Mouse (Mus musculus): ENCODE measurements at regions not wholly inside any gene's neighbourhood (a gene's known extent, or its start where the extent isn't known, plus 50 kb on each side); places are given as distances from the start of the nearest gene placed in this dataset.

- Histone ChIP-seq H3K27ac (ENCODE audit: low read depth) (no peak overlapping the region), H3K9me3 (ENCODE audit: low read length) (no peaks in the 10 kb centered on the region), H3K36me3 (replicated peaks; ENCODE audit: insufficient read depth, low read length) (no peaks in the 10 kb centered on the region), H3K9ac (replicated peaks) (no peak overlapping the region), H3K27me3 (ENCODE audit: insufficient read depth, low read length) (no peaks in the 10 kb centered on the region), H3K4me3 (ENCODE audit: low read depth, low read length) (no peak overlapping the region), H3K4me1 (ENCODE audit: insufficient read depth) (peaks cover 14% of the 10 kb centered on the region), H3K4me2 (ENCODE audit: low read depth, low read length) (no peak overlapping the region)
- DNase-seq (no peak), ATAC-seq (no peak)
- WGBS (ENCODE audit: insufficient replicate concordance) = 83% methylated on average over 1 of the region's 1 CpGs
- TF ChIP-seq EP300 (IDR thresholded peaks at IDR 0.05; ENCODE audit: low read depth) (no peak), CTCF (IDR thresholded peaks at IDR 0.05; ENCODE audit: low read depth) (no peak)
These were observed 129.3 kb upstream of the Parp11 start for GRCm38 (mm10) chr6:127317309-127317708.

- H3K4me3 ChIP-seq (ENCODE audit: low read depth, low read length) = no peak overlapping the region
- ATAC-seq (no peak), DNase-seq (no peak)
- H3K27ac ChIP-seq (ENCODE audit: low read depth) = peak overlapping the region; percentile 62; the same call in 1 of the 2 replicates
- 74% methylated on average over 8 of the region's 8 CpGs for WGBS (ENCODE audit: insufficient replicate concordance)
- peaks cover 24% of the 10 kb centered on the region for H3K4me1 ChIP-seq (ENCODE audit: insufficient read depth)
- H3K27me3 ChIP-seq (ENCODE audit: insufficient read depth, low read length) = no peaks in the 10 kb centered on the region
- H3K9me3 ChIP-seq (ENCODE audit: low read length) = no peaks in the 10 kb centered on the region
- H3K4me2 ChIP-seq (ENCODE audit: low read depth, low read length) = 0 out of 2 replicates have a peak overlapping the region, but pooled peaks have one; percentile 9
- H3K9ac ChIP-seq (replicated peaks) = 0 out of 2 replicates have a peak overlapping the region, but pooled peaks have one; percentile 5
- H3K36me3 ChIP-seq (replicated peaks; ENCODE audit: insufficient read depth, low read length) = no peaks in the 10 kb centered on the region
- TF ChIP-seq CTCF (IDR thresholded peaks at IDR 0.05; ENCODE audit: low read depth) (no peak), EP300 (IDR thresholded peaks at IDR 0.05; ENCODE audit: low read depth) (no peak)
These were observed 127.7 kb upstream of the Parp11 start for GRCm38 (mm10) chr6:127318746-127319582.

GRCm38 (mm10) chr6:127320600-127320999, 126.0 kb upstream of the Parp11 start:
- H3K4me2 ChIP-seq (ENCODE audit: low read depth, low read length) = peak overlapping the region; percentile 59
- H3K27me3 ChIP-seq (ENCODE audit: insufficient read depth, low read length) = no peaks in the 10 kb centered on the region
- ATAC-seq = 0 out of 2 replicates have a peak, but pooled peaks have one; percentile 8
- no peak overlapping the region for H3K4me3 ChIP-seq (ENCODE audit: low read depth, low read length)
- TF ChIP-seq CTCF (IDR thresholded peaks at IDR 0.05; ENCODE audit: low read depth) = no peak
- TF ChIP-seq EP300 (IDR thresholded peaks at IDR 0.05; ENCODE audit: low read depth) = no peak
- H3K27ac ChIP-seq (ENCODE audit: low read depth) = peak overlapping the region; percentile 80
- no peaks in the 10 kb centered on the region for H3K36me3 ChIP-seq (replicated peaks; ENCODE audit: insufficient read depth, low read length)
- DNase-seq = no peak
- WGBS (ENCODE audit: insufficient replicate concordance) = 51% methylated on average over 4 of the region's 4 CpGs
- H3K9me3 ChIP-seq (ENCODE audit: low read length) = no peaks in the 10 kb centered on the region
- no peak overlapping the region for H3K9ac ChIP-seq (replicated peaks)
- peaks cover 33% of the 10 kb centered on the region for H3K4me1 ChIP-seq (ENCODE audit: insufficient read depth)

GRCm38 (mm10) chr6:127321031-127321430, 125.6 kb upstream of the Parp11 start:
- ATAC-seq (peak; percentile 86), DNase-seq (no peak)
- peaks cover 38% of the 10 kb centered on the region for H3K4me1 ChIP-seq (ENCODE audit: insufficient read depth)
- H3K9ac ChIP-seq (replicated peaks) = no peak overlapping the region
- no peaks in the 10 kb centered on the region for H3K36me3 ChIP-seq (replicated peaks; ENCODE audit: insufficient read depth, low read length)
- H3K4me3 ChIP-seq (ENCODE audit: low read depth, low read length) = 0 out of 2 replicates have a peak overlapping the region, but pooled peaks have one; percentile 19
- peak overlapping the region; percentile 80 for H3K27ac ChIP-seq (ENCODE audit: low read depth)
- WGBS (ENCODE audit: insufficient replicate concordance) = 60% methylated on average over 3 of the region's 3 CpGs
- no peaks in the 10 kb centered on the region for H3K9me3 ChIP-seq (ENCODE audit: low read length)
- peak overlapping the region; percentile 59 for H3K4me2 ChIP-seq (ENCODE audit: low read depth, low read length)
- no peak for TF ChIP-seq CTCF (IDR thresholded peaks at IDR 0.05; ENCODE audit: low read depth)
- peak; percentile 100 for TF ChIP-seq EP300 (IDR thresholded peaks at IDR 0.05; ENCODE audit: low read depth)
- H3K27me3 ChIP-seq (ENCODE audit: insufficient read depth, low read length) = no peaks in the 10 kb centered on the region

GRCm38 (mm10) chr6:127322398-127322797, 124.2 kb upstream of the Parp11 start:
- TF ChIP-seq EP300 (IDR thresholded peaks at IDR 0.05; ENCODE audit: low read depth) = peak; percentile 99
- TF ChIP-seq CTCF (IDR thresholded peaks at IDR 0.05; ENCODE audit: low read depth) = no peak
- Histone ChIP-seq H3K4me1 (ENCODE audit: insufficient read depth) (peaks cover 46% of the 10 kb centered on the region), H3K27ac (ENCODE audit: low read depth) (peak overlapping the region; percentile 67; the same call in 1 of the 2 replicates), H3K9ac (replicated peaks) (no peak overlapping the region), H3K9me3 (ENCODE audit: low read length) (no peaks in the 10 kb centered on the region), H3K4me3 (ENCODE audit: low read depth, low read length) (no peak overlapping the region), H3K36me3 (replicated peaks; ENCODE audit: insufficient read depth, low read length) (no peaks in the 10 kb centered on the region), H3K27me3 (ENCODE audit: insufficient read depth, low read length) (no peaks in the 10 kb centered on the region), H3K4me2 (ENCODE audit: low read depth, low read length) (peak overlapping the region; percentile 59)
- 45% methylated on average over 7 of the region's 7 CpGs for WGBS (ENCODE audit: insufficient replicate concordance)
- DNase-seq (peak; percentile 55), ATAC-seq (peak; percentile 65)

- ATAC-seq = no peak
- Histone ChIP-seq H3K27ac (ENCODE audit: low read depth) (no peak overlapping the region), H3K4me2 (ENCODE audit: low read depth, low read length) (no peak overlapping the region), H3K9me3 (ENCODE audit: low read length) (no peaks in the 10 kb centered on the region), H3K9ac (replicated peaks) (no peak overlapping the region), H3K27me3 (ENCODE audit: insufficient read depth, low read length) (0 out of 2 replicates have a peak, but pooled peaks cover 5% of the 10 kb centered on the region), H3K4me3 (ENCODE audit: low read depth, low read length) (no peak overlapping the region), H3K36me3 (replicated peaks; ENCODE audit: insufficient read depth, low read length) (no peaks in the 10 kb centered on the region), H3K4me1 (ENCODE audit: insufficient read depth) (peaks cover 48% of the 10 kb centered on the region)
- no peak for DNase-seq
- WGBS (ENCODE audit: insufficient replicate concordance) = 53% methylated on average over 5 of the region's 5 CpGs
- TF ChIP-seq EP300 (IDR thresholded peaks at IDR 0.05; ENCODE audit: low read depth) (no peak), CTCF (IDR thresholded peaks at IDR 0.05; ENCODE audit: low read depth) (peak; percentile 70)
These were observed 121.7 kb upstream of the Parp11 start for GRCm38 (mm10) chr6:127324984-127325383.

All from liver, postnatal 0 days (tissue).